Mouse (Mus musculus): Measurements from ENCODE around the gene Npas3.

Npas3 gene

GRCm38 (mm10) chr12:53698483-53699227 is 450.2 kb downstream of the Npas3 start:
- DNase-seq, result no peak

GRCm38 (mm10) chr12:53719896-53720295 is 471.4 kb downstream of the Npas3 start:
- DNase-seq, result peak; percentile 31 to 46

GRCm38 (mm10) chr12:53722156-53722555 is 473.7 kb downstream of the Npas3 start:
- peak; percentile 50 to 55 for DNase-seq

GRCm38 (mm10) chr12:53722718-53723698 is 474.5 kb downstream of the Npas3 start:
- no peak for DNase-seq

- DNase-seq, result no peak
Measured at GRCm38 (mm10) chr12:53729275-53729674, 480.8 kb downstream of the Npas3 start.

- no peak for DNase-seq
Measured at GRCm38 (mm10) chr12:53738549-53739292, 490.2 kb downstream of the Npas3 start.

GRCm38 (mm10) chr12:53746653-53747052 is 498.2 kb downstream of the Npas3 start:
- DNase-seq, result no peak

- DNase-seq, result no peak
Measured at GRCm38 (mm10) chr12:53749375-53749774, 500.9 kb downstream of the Npas3 start.

GRCm38 (mm10) chr12:53752281-53753072 is 504.0 kb downstream of the Npas3 start:
- no peak for DNase-seq

GRCm38 (mm10) chr12:53753368-53753937 is 505.0 kb downstream of the Npas3 start:
- peak; percentile 19 to 22 for DNase-seq

GRCm38 (mm10) chr12:53754236-53754635 is 505.8 kb downstream of the Npas3 start:
- no peak for DNase-seq

GRCm38 (mm10) chr12:53757631-53758030 is 509.2 kb downstream of the Npas3 start:
- no peak for DNase-seq

- no peak for DNase-seq
Measured at GRCm38 (mm10) chr12:53758356-53758755, 509.9 kb downstream of the Npas3 start.

- DNase-seq, result no peak
Measured at GRCm38 (mm10) chr12:53764143-53764542, 515.7 kb downstream of the Npas3 start.

- no peak for DNase-seq
Measured at GRCm38 (mm10) chr12:53768392-53768791, 519.9 kb downstream of the Npas3 start.

GRCm38 (mm10) chr12:53771394-53771936 is 523.0 kb downstream of the Npas3 start:
- no peak for DNase-seq

GRCm38 (mm10) chr12:53781850-53782552 is 533.5 kb downstream of the Npas3 start:
- DNase-seq, result no peak

- DNase-seq, result peak; percentile 32 to 56
Measured at GRCm38 (mm10) chr12:53789501-53789900, 541.0 kb downstream of the Npas3 start.

GRCm38 (mm10) chr12:53794718-53795400 is 546.4 kb downstream of the Npas3 start:
- no peak for DNase-seq

GRCm38 (mm10) chr12:53801831-53802230 is 553.4 kb downstream of the Npas3 start:
- no peak for DNase-seq

All from cerebellum, postnatal 14 days (tissue).